Mouse (Mus musculus): ENCODE results near the gene Ppp6r2. TPM values are rescaled to one million over a fixed set of nuclear protein-coding genes. Genes with fewer than 3 reads are reported as not detected.

The Ppp6r2 gene
- polyA plus RNA-seq, 1 experiment from 2014 or later, result 89.8 TPM

DNA sequence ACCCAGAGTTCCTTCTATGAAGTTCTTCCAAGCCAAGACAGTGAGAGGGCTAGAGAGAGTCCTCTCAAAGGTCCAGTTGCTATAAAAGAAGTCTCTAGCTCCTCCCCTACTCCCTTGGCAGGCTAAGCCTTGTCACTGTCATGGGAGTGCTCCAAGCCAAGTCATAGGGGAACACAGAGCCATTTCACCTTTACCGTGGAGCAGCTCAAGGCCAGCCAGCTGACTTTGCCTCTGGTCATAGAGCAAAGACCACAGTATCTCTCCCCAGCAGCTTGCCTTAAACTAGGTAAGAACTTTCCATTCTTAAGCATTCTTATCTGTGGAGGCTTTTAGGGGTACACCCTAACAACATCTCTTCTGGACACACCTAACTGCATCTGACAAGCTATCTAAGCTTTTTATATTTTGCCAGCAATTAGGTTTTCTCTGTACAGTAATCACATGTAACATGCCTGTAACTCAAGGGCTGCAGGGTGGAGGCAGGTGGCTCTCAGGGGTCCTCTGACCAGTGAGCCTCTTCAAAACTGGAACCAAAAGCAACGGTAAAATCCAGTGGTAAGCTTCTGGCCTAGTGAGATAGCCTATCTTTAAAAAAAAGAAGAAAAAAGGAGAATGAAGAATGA is 4.4 kb downstream of the Ppp6r2 start:
- Histone ChIP-seq H3K36me3 (replicated peaks) (peaks cover 5% of the 10 kb centered on the region), H3K27ac (no peak overlapping the region), H3K4me1 (peaks cover 35% of the 10 kb centered on the region), H3K9ac (no peak overlapping the region), H3K9me3 (no peaks in the 10 kb centered on the region), H3K27me3 (replicated peaks) (no peaks in the 10 kb centered on the region), H3K4me3 (no peak overlapping the region), H3K4me2 (no peak overlapping the region)
- 79% methylated on average over 2 of the region's 2 CpGs for WGBS
- ATAC-seq (replicated peaks), result no peak

- Histone ChIP-seq H3K27ac (no peak overlapping the region), H3K9ac (no peak overlapping the region), H3K4me2 (no peak overlapping the region), H3K36me3 (replicated peaks) (peaks cover 6% of the 10 kb centered on the region; the same call in 1 of the 2 replicates), H3K9me3 (no peaks in the 10 kb centered on the region), H3K27me3 (replicated peaks) (no peaks in the 10 kb centered on the region), H3K4me3 (no peak overlapping the region), H3K4me1 (no peaks in the 10 kb centered on the region)
- WGBS, result 46% methylated on average over 2 of the region's 2 CpGs
- no peak for ATAC-seq (replicated peaks)
These were observed 22.2 kb downstream of the Ppp6r2 start for GRCm38 (mm10) chr15:89233586-89233985.

DNA sequence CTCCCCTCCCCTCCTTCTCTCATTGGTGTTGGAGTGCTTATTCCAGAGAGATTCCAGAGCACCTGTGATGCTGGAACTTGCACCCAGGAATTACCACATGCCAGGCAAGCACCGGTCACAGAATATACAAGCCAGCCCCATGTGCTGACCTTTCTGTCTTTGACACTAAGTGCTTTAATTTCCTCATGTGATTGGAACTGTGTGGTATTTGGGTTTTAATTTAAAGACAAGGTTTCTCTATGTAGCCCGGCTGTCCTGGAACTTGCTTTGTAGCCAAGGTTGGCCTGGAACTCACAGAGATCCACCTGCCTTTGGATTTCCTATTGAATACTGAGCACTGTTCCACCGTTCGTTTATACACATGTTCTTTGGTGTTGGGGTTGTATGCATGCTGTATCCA is 22.7 kb downstream of the Ppp6r2 start:
- no peak overlapping the region for H3K4me3 ChIP-seq
- no peak for ATAC-seq (replicated peaks)
- H3K27ac ChIP-seq, result no peak overlapping the region
- WGBS, result 82% methylated on average over 4 of the region's 4 CpGs
- no peaks in the 10 kb centered on the region for H3K27me3 ChIP-seq (replicated peaks)
- H3K4me1 ChIP-seq, result no peaks in the 10 kb centered on the region
- no peaks in the 10 kb centered on the region for H3K9me3 ChIP-seq
- H3K9ac ChIP-seq, result no peak overlapping the region
- no peak overlapping the region for H3K4me2 ChIP-seq
- H3K36me3 ChIP-seq (replicated peaks), result peaks cover 6% of the 10 kb centered on the region; the same call in 1 of the 2 replicates

DNA sequence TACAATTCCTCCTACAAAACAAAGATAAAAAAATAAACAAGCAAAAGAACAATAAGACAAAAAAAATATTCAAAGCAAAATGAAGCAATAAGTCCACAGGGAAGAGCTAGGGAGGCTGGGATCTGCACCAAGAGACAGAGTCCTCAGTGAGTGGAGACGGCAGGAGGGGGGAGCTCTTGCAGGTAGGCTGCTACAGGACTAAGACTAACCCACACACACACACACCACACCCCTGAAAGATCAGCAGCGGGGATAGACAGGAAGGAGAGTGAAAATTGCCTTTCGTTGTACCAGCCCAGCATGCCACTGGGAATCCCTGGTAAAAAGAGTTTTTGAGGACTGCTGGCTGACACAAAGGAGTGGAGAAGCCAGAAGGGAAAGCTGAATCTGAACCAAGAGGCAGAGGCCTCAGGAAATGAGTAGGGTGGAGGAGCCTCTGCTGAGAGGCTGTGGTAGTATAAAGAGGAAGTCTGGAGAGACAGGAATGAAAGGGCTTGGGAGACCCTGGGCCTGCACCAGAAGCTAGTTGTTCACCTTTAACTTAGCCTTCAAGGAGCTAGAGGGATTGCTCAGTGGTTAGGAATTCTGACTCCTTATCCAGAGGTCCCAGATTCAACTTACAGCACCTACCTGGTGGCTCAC is 28.5 kb downstream of the Ppp6r2 start:
- Histone ChIP-seq H3K4me2 (no peak overlapping the region), H3K27me3 (replicated peaks) (no peaks in the 10 kb centered on the region), H3K4me3 (no peak overlapping the region), H3K36me3 (replicated peaks) (peaks cover 24% of the 10 kb centered on the region), H3K27ac (no peak overlapping the region), H3K4me1 (no peaks in the 10 kb centered on the region), H3K9ac (no peak overlapping the region), H3K9me3 (no peaks in the 10 kb centered on the region)
- WGBS, result 84% methylated on average over 3 of the region's 3 CpGs
- no peak for ATAC-seq (replicated peaks)

GRCm38 (mm10) chr15:89241025-89241424 is 29.7 kb downstream of the Ppp6r2 start:
- H3K4me3 ChIP-seq, result no peak overlapping the region
- no peak overlapping the region for H3K4me2 ChIP-seq
- H3K36me3 ChIP-seq (replicated peaks), result peaks cover 24% of the 10 kb centered on the region
- H3K9ac ChIP-seq, result no peak overlapping the region
- H3K27ac ChIP-seq, result no peak overlapping the region
- H3K27me3 ChIP-seq (replicated peaks), result no peaks in the 10 kb centered on the region
- no peaks in the 10 kb centered on the region for H3K9me3 ChIP-seq
- H3K4me1 ChIP-seq, result no peaks in the 10 kb centered on the region
- WGBS, result 72% methylated on average over 2 of the region's 2 CpGs
- ATAC-seq (replicated peaks), result no peak

- 95% methylated on average over 6 of the region's 6 CpGs for WGBS
- no peaks in the 10 kb centered on the region for H3K4me1 ChIP-seq
- H3K36me3 ChIP-seq (replicated peaks), result peaks cover 14% of the 10 kb centered on the region; the same call in 1 of the 2 replicates
- no peak overlapping the region for H3K4me3 ChIP-seq
- H3K9me3 ChIP-seq, result no peaks in the 10 kb centered on the region
- H3K4me2 ChIP-seq, result no peak overlapping the region
- no peak overlapping the region for H3K9ac ChIP-seq
- H3K27me3 ChIP-seq (replicated peaks), result no peaks in the 10 kb centered on the region
- H3K27ac ChIP-seq, result no peak overlapping the region
- no peak for ATAC-seq (replicated peaks)
These were observed 37.7 kb downstream of the Ppp6r2 start for GRCm38 (mm10) chr15:89249063-89249462.

DNA sequence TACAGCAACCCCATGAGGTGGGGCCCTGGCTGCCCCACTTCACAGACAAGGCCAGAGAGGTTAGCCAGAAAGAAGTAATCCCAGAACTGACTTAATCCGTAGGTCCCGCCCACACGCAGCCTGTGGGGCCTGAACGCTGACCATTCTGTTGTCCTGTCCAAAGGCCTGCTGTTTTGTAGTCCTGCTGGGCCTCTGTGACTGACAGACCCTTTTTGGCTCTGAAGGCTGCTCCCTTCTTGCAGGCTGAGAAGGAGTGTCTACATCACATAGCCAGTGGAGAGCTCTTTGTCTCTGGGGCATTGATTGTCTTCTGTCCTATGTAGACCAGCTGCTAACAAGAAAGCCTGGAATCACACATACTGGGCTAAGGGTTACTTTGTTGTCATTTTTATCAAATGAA is 44.0 kb downstream of the Ppp6r2 start:
- peaks cover 19% of the 10 kb centered on the region; the same call in 1 of the 2 replicates for H3K36me3 ChIP-seq (replicated peaks)
- no peak for ATAC-seq (replicated peaks)

GRCm38 (mm10) chr15:89258997-89259396 is 47.6 kb downstream of the Ppp6r2 start:
- no peak overlapping the region for H3K4me3 ChIP-seq
- 98% methylated on average over 5 of the region's 5 CpGs for WGBS
- no peaks in the 10 kb centered on the region for H3K27me3 ChIP-seq (replicated peaks)
- peaks cover 7% of the 10 kb centered on the region; the same call in 1 of the 2 replicates for H3K4me1 ChIP-seq
- H3K9ac ChIP-seq, result no peak overlapping the region
- H3K36me3 ChIP-seq (replicated peaks), result peaks cover 32% of the 10 kb centered on the region
- ATAC-seq (replicated peaks), result no peak
- no peak overlapping the region for H3K4me2 ChIP-seq
- H3K27ac ChIP-seq, result no peak overlapping the region
- no peaks in the 10 kb centered on the region for H3K9me3 ChIP-seq

More for the DNA sequence above, 44.0 kb downstream of the Ppp6r2 start:
- no peak overlapping the region for H3K4me2 ChIP-seq
- H3K4me1 ChIP-seq, result peaks cover 7% of the 10 kb centered on the region; the same call in 1 of the 2 replicates
- 17% methylated on average over 4 of the region's 4 CpGs for WGBS
- H3K27me3 ChIP-seq (replicated peaks), result no peaks in the 10 kb centered on the region
- peak overlapping the region; percentile 32; the same call in 1 of the 2 replicates for H3K27ac ChIP-seq
- H3K4me3 ChIP-seq, result no peak overlapping the region
- H3K9me3 ChIP-seq, result no peaks in the 10 kb centered on the region
- no peak overlapping the region for H3K9ac ChIP-seq

DNA sequence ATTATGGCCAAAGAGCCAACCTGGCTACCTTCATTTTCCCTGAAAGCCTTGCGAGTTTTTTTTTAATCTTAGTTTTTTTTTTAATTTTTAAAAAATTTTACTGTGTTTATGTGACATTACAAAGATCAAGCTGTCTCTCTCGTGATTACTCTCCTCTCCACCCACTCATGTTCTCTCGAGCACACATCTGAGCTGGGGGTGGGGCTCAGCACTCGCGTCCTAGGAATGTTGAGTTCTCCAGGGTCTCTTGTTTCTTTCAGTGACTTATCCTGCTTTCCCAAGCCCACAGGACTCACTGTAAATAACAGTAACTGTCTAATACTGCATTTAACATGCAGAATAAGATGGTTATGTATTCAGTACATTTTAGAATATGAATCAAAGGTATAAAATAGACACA is 53.1 kb downstream of the Ppp6r2 start:
- ATAC-seq (replicated peaks), result no peak
- Histone ChIP-seq H3K9ac (no peak overlapping the region), H3K4me3 (no peak overlapping the region), H3K4me1 (no peaks in the 10 kb centered on the region), H3K4me2 (no peak overlapping the region), H3K36me3 (replicated peaks) (peaks cover 45% of the 10 kb centered on the region), H3K27me3 (replicated peaks) (no peaks in the 10 kb centered on the region), H3K9me3 (no peaks in the 10 kb centered on the region), H3K27ac (no peak overlapping the region)
- whole genome bisulfite sequencing, result 85% methylated on average over 5 of the region's 5 CpGs

DNA sequence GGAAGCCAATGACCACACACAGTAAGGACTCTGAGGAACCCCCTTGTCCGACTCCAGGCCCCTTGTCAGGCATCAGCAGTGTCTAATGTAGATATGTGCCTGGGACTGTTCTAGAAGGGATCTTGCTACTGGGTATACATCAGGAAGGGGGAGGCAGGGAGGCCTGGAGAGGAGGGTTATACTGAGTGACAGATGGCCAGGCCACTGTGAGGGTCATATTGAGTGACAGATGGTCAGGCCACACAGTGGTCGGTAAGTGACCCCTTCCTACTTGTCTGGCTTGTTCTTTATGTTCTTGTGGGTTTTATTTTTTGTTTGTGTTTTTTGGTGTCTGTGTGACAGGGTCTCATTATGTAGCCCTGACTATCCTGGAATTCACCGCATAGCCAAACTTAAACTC is 64.1 kb downstream of the Ppp6r2 start:
- H3K9me3 ChIP-seq, result no peaks in the 10 kb centered on the region
- ATAC-seq (replicated peaks), result no peak

DNA sequence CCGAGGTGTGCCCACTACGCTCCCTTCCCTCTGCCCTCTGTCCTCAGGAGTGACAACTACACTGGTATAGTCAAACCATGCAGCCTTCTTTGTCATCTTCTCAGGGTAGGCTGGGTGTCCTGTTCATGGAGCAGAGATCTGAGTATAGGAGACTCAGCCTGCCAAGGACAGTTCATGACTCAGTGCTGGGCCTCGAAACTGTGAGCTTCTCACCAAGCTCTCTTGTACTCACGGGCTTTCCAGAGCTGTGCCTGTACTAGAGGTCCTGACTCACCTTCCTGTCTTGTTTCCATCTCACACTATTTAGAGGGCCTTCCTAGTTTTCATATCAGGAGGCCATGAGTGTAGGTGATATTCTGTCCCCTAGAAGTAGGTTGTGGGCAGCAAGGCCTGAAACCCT is 66.0 kb downstream of the Ppp6r2 start:
- no peaks in the 10 kb centered on the region for H3K4me1 ChIP-seq
- no peaks in the 10 kb centered on the region for H3K27me3 ChIP-seq (replicated peaks)
- H3K4me3 ChIP-seq, result no peak overlapping the region
- peaks cover 82% of the 10 kb centered on the region for H3K36me3 ChIP-seq (replicated peaks)
- no peak for ATAC-seq (replicated peaks)
- H3K4me2 ChIP-seq, result no peak overlapping the region
- 95% methylated on average over 4 of the region's 4 CpGs for WGBS
- no peak overlapping the region for H3K27ac ChIP-seq
- no peak overlapping the region for H3K9ac ChIP-seq
- H3K9me3 ChIP-seq, result no peaks in the 10 kb centered on the region

More for the DNA sequence above, 64.1 kb downstream of the Ppp6r2 start:
- no peak overlapping the region for H3K4me3 ChIP-seq
- H3K36me3 ChIP-seq (replicated peaks), result peaks cover 71% of the 10 kb centered on the region
- H3K4me2 ChIP-seq, result no peak overlapping the region
- no peak overlapping the region for H3K27ac ChIP-seq
- no peaks in the 10 kb centered on the region for H3K4me1 ChIP-seq
- H3K27me3 ChIP-seq (replicated peaks), result no peaks in the 10 kb centered on the region
- H3K9ac ChIP-seq, result no peak overlapping the region
- 70% methylated on average over 3 of the region's 3 CpGs for WGBS

DNA sequence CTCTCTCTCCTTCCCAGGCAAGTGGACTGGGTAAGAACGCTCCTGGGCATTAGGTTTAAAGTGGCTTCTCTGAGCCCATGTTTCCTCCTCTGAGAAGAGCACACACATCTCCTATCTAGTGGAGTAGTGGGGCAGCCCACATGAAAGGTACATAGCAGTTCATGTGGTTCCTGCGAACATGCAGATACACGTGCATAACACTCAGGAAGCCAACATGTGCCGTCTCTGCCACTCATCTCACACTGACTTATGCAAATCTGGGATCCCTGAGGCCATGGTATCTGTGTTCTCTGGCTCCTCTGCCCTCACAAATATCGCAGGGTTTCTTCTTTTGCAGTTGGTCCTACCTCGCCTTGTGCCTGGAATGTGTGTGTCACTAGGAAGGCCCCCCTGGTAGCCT is 71.2 kb downstream of the Ppp6r2 start:
- Histone ChIP-seq H3K4me2 (no peak overlapping the region), H3K4me1 (no peaks in the 10 kb centered on the region), H3K27ac (no peak overlapping the region), H3K9ac (no peak overlapping the region), H3K4me3 (no peak overlapping the region), H3K9me3 (no peaks in the 10 kb centered on the region), H3K36me3 (replicated peaks) (peaks cover 75% of the 10 kb centered on the region), H3K27me3 (replicated peaks) (no peaks in the 10 kb centered on the region)
- 79% methylated on average over 6 of the region's 6 CpGs for WGBS
- no peak for ATAC-seq (replicated peaks)

- no peak overlapping the region for H3K4me3 ChIP-seq
- no peak overlapping the region for H3K9ac ChIP-seq
- no peak overlapping the region for H3K4me2 ChIP-seq
- no peaks in the 10 kb centered on the region for H3K9me3 ChIP-seq
- H3K36me3 ChIP-seq (replicated peaks), result peaks cover 72% of the 10 kb centered on the region
- 91% methylated on average over 2 of the region's 2 CpGs for WGBS
- H3K27ac ChIP-seq, result no peak overlapping the region
- H3K27me3 ChIP-seq (replicated peaks), result no peaks in the 10 kb centered on the region
- ATAC-seq (replicated peaks), result no peak
- no peaks in the 10 kb centered on the region for H3K4me1 ChIP-seq
These were observed 72.7 kb downstream of the Ppp6r2 start for GRCm38 (mm10) chr15:89284094-89284493.

Data from midbrain, embryonic 15.5 days (tissue).